Mouse (Mus musculus) urinary bladder, adult 2 months (tissue): ENCODE measurements around the gene Scarb2. TPM values are rescaled to one million over a fixed set of nuclear protein-coding genes. Genes with fewer than 3 reads are reported as not detected.
"Not testable (repeated sequence)": the region's sequence is repeated elsewhere in the genome, so short reads cannot be mapped to it uniquely, and the experiment has no call there.

Experiments
- DNase-seq: peaks from one replicate; pipeline ENCODE4 v3.0.0; 2022; ENCODE audit warnings: low spot score
- polyA plus RNA-seq: library from polyadenylated mRNA; depleted of rRNA; stranded (reverse); fragments of >200 nt; gene quantifications from 2 replicates; pipeline ENCODE4 v1.2.3, GENCODE M21; 2012; rRNA removed

Gene Scarb2
- polyA plus RNA-seq: 84.3 and 96.2 TPM in 2 replicates

GRCm38 (mm10) chr5:92506733-92507132 is at the start of gene Scarb2:
Scarb2 (minus strand) TSS chr5:92506833.
- DNase-seq: no peak

GRCm38 (mm10) chr5:92555905-92556304 is 49.3 kb upstream of the Scarb2 start:
- DNase-seq: no peak

GRCm38 (mm10) chr5:92554891-92555511 is 48.4 kb upstream of the Scarb2 start, which contains the start of gene Fam47e:
Fam47e (plus strand) TSS chr5:92555069.
- DNase-seq: no peak

GRCm38 (mm10) chr5:92554443-92554842 is 47.8 kb upstream of the Scarb2 start:
- DNase-seq: no peak

GRCm38 (mm10) chr5:92553939-92554338 is 47.3 kb upstream of the Scarb2 start:
- no peak for DNase-seq

GRCm38 (mm10) chr5:92552611-92553010 is 46.0 kb upstream of the Scarb2 start:
- DNase-seq: no peak

- no peak for DNase-seq
Measured at GRCm38 (mm10) chr5:92539698-92540097, 33.1 kb upstream of the Scarb2 start.

- no peak for DNase-seq
Measured at GRCm38 (mm10) chr5:92524821-92525258, 18.2 kb upstream of the Scarb2 start.

- DNase-seq: not testable (repeated sequence)
Measured at GRCm38 (mm10) chr5:92521131-92521530, 14.5 kb upstream of the Scarb2 start.

- no peak for DNase-seq
Measured at GRCm38 (mm10) chr5:92512066-92512465, 5.4 kb upstream of the Scarb2 start.

- no peak for DNase-seq
Measured at GRCm38 (mm10) chr5:92511256-92511655, 4.6 kb upstream of the Scarb2 start.

- no peak for DNase-seq
Measured at GRCm38 (mm10) chr5:92508853-92509252, 2.2 kb upstream of the Scarb2 start.

- DNase-seq: no peak
Measured at GRCm38 (mm10) chr5:92506301-92506729, 318 bp downstream of the Scarb2 start.

GRCm38 (mm10) chr5:92505402-92505865 is 1.2 kb downstream of the Scarb2 start:
- peak; percentile 94 for DNase-seq

- peak; percentile 52 for DNase-seq
Measured at GRCm38 (mm10) chr5:92504676-92505400, 1.8 kb downstream of the Scarb2 start.

GRCm38 (mm10) chr5:92503856-92504618 is 2.6 kb downstream of the Scarb2 start:
- DNase-seq: no peak

- DNase-seq: no peak
Measured at GRCm38 (mm10) chr5:92503356-92503847, 3.2 kb downstream of the Scarb2 start.

- no peak for DNase-seq
Measured at GRCm38 (mm10) chr5:92499378-92499777, 7.3 kb downstream of the Scarb2 start.

GRCm38 (mm10) chr5:92498661-92499060 is 8.0 kb downstream of the Scarb2 start:
- no peak for DNase-seq

GRCm38 (mm10) chr5:92498225-92498624 is 8.4 kb downstream of the Scarb2 start:
- no peak for DNase-seq

GRCm38 (mm10) chr5:92495771-92496409 is 10.7 kb downstream of the Scarb2 start:
- peak; percentile 49 for DNase-seq

- DNase-seq: no peak
Measured at GRCm38 (mm10) chr5:92495291-92495690, 11.3 kb downstream of the Scarb2 start.
